Mouse (Mus musculus): ENCODE data around the gene Mcm6. TPM values are rescaled to one million over a fixed set of nuclear protein-coding genes. Genes with fewer than 3 reads are reported as not detected.

Mcm6 gene
- polyA plus RNA-seq (2012; rRNA removed): 185 and 226 TPM in 2 replicates

GRCm38 (mm10) chr1:128359554-128360376, at the start of gene Mcm6:
Gene Mcm6, minus strand, starts transcription at chr1:128359664.

DNA sequence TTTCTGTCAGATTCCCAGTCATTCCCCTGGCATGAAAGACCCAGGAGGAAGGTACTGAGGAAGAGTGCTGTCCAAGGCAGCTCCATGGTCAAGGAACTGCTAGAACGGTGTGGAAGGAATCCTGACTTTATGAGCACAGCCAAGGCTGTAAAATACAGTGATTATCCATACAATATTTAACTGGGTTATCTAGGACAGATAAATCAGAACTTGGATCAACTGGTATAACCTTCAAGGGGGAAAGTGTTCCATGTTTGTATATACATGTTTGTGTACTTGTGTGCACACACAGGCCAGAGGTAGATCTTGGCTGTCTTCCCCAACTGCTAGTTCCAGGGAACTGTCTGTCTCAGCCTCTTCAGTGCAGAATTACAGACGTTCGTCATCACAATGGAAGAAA, 31.2 kb downstream of the Mcm6 start, which contains the start of gene Lct:
Lct (minus strand) TSS at position 101 of the 400 bp plus-strand sequence.

Other genes starting within 250 kb of the Mcm6 start
- 43.7 and 46.6 TPM in 2 replicates for gene Ubxn4, start 115.7 kb downstream of the Mcm6 start, polyA plus RNA-seq (2012; rRNA removed)
- 0.36 and 0.61 TPM in 2 replicates for gene Lct, start 31.3 kb downstream of the Mcm6 start, polyA plus RNA-seq (2012; rRNA removed)
- 86.9 and 93.9 TPM in 2 replicates for gene Dars, start 57.7 kb upstream of the Mcm6 start, polyA plus RNA-seq (2012; rRNA removed)
- gene Cxcr4, start 232.6 kb upstream of the Mcm6 start, polyA plus RNA-seq (2012; rRNA removed): 90.8 and 98.9 TPM in 2 replicates

Data from central nervous system, embryonic 11.5 days (tissue).